Mouse (Mus musculus) CH12.LX (cell line): ENCODE results near the gene Mcm3. TPM values are rescaled to one million over a fixed set of nuclear protein-coding genes. Genes with fewer than 3 reads are reported as not detected.

Experiments used
- DNase-seq: peaks from one replicate; pipeline ENCODE4 v3.0.0-alpha.2; 2013; ENCODE audit errors: extremely low read depth
- H3K27ac ChIP-seq: 2 replicates; pipeline ENCODE4 v1.5.1; 2012; ENCODE audit warnings: low read depth, mild to moderate bottlenecking, control low read depth, moderate library complexity; ENCODE audit not compliant: insufficient read depth
- H3K27me3 ChIP-seq: replicated peaks from 2 replicates; pipeline ENCODE3; 2012; ENCODE audit warnings: inconsistent platforms
- H3K36me3 ChIP-seq, 2 experiments: replicated peaks in 1 of 2; 2 replicates each; pipeline versions ENCODE3 to v1.6.1; 2012; ENCODE audit warnings: inconsistent platforms in 1 of 2, low read length in 1 of 2, mild to moderate bottlenecking in 1 of 2, mixed read lengths in 1 of 2, moderate library complexity in 1 of 2; ENCODE audit not compliant: control insufficient read depth in 1 of 2, insufficient read depth in 1 of 2
- H3K4me1 ChIP-seq, 2 experiments: 2 replicates each; pipeline ENCODE4 v1.6.1; 2012; ENCODE audit warnings: inconsistent platforms in 1 of 2, moderate library complexity in 1 of 2; ENCODE audit not compliant: insufficient read depth in 2 of 2, control insufficient read depth in 1 of 2
- H3K4me2 ChIP-seq: 2 replicates; pipeline ENCODE4 v1.6.1; 2012; ENCODE audit warnings: low read depth, mild to moderate bottlenecking, control low read depth; ENCODE audit not compliant: poor library complexity, insufficient read depth, severe bottlenecking
- H3K4me3 ChIP-seq, 3 experiments: fragments of 150-350 bp in 1 of 3; sonication (generic) in 1 of 3; replicated peaks in 1 of 3; 2 replicates each; pipeline versions ENCODE3 to v1.5.1; 2011 to 2012; ENCODE audit warnings: low read depth in 2 of 3, low read length in 2 of 3, mild to moderate bottlenecking in 2 of 3, moderate library complexity in 2 of 3, control low read depth in 1 of 3, improper control_type of control experiment in 1 of 3, inconsistent platforms in 1 of 3, mixed read lengths in 1 of 3; ENCODE audit not compliant: poor library complexity in 1 of 3
- H3K79me2 ChIP-seq: replicated peaks from 2 replicates; pipeline ENCODE4 v1.6.1; 2012; ENCODE audit warnings: mild to moderate bottlenecking, moderate library complexity; ENCODE audit not compliant: control insufficient read depth, poor library complexity, insufficient read depth, severe bottlenecking; ENCODE audit errors: extremely low read depth
- H3K9ac ChIP-seq: 2 replicates; pipeline ENCODE4 v1.6.1; 2012; ENCODE audit warnings: low read depth, mild to moderate bottlenecking, control low read depth, moderate library complexity; ENCODE audit not compliant: insufficient read depth
- H3K9me3 ChIP-seq: replicated peaks from 2 replicates; pipeline ENCODE3; 2012; ENCODE audit warnings: low read length, inconsistent platforms, mixed read lengths
- CHD1 ChIP-seq: IDR thresholded peaks from 2 replicates; pipeline ENCODE4 v1.6.1; 2012; ENCODE audit warnings: low read depth, low read length, improper control_type of control experiment, inconsistent platforms
- CTCF ChIP-seq, 2 experiments: IDR thresholded peaks in 1 of 2; conservative IDR thresholded peaks in 1 of 2; 2 replicates each; pipeline ENCODE4 v1.5.1; 2011 to 2012; ENCODE audit warnings: low read depth in 2 of 2, low read length in 2 of 2, improper control_type of control experiment in 1 of 2, inconsistent platforms in 1 of 2, mild to moderate bottlenecking in 1 of 2, moderate library complexity in 1 of 2
- E2F4 ChIP-seq: IDR thresholded peaks from 2 replicates; pipeline ENCODE4 v1.6.1; 2011; ENCODE audit warnings: low read depth, low read length, improper control_type of control experiment; ENCODE audit not compliant: insufficient replicate concordance
- EP300 ChIP-seq: IDR thresholded peaks from 2 replicates; pipeline ENCODE4 v1.6.1; 2011; ENCODE audit warnings: low read length, improper control_type of control experiment
- ETS1 ChIP-seq: conservative IDR thresholded peaks from 2 replicates; pipeline ENCODE4 v1.6.1; 2012; ENCODE audit warnings: low read depth, mild to moderate bottlenecking, inconsistent platforms, low read length, improper control_type of control experiment, moderate library complexity
- GABPA ChIP-seq: IDR thresholded peaks from 2 replicates; pipeline ENCODE4 v1.6.1; 2012; ENCODE audit warnings: low read depth, low read length, improper control_type of control experiment, inconsistent platforms; ENCODE audit not compliant: insufficient replicate concordance
- HCFC1 ChIP-seq: IDR thresholded peaks from 2 replicates; pipeline ENCODE4 v1.6.1; 2012; ENCODE audit warnings: low read depth, mild to moderate bottlenecking, inconsistent platforms, low read length, improper control_type of control experiment
- JUN ChIP-seq: IDR thresholded peaks from 2 replicates; pipeline ENCODE4 v1.6.1; 2011; ENCODE audit warnings: low read depth, mild to moderate bottlenecking, low read length, improper control_type of control experiment, moderate library complexity; ENCODE audit not compliant: insufficient read depth
- JUND ChIP-seq: conservative IDR thresholded peaks from 2 replicates; pipeline ENCODE4 v1.6.1; 2011; ENCODE audit warnings: low read depth, low read length, improper control_type of control experiment
- MAX ChIP-seq: IDR thresholded peaks from 2 replicates; pipeline ENCODE4 v1.6.1; 2011; ENCODE audit warnings: low read length, improper control_type of control experiment
- MXI1 ChIP-seq: IDR thresholded peaks from 2 replicates; pipeline ENCODE4 v1.6.1; 2011; ENCODE audit warnings: mild to moderate bottlenecking, low read depth, low read length, improper control_type of control experiment
- NELFE ChIP-seq: IDR thresholded peaks from 2 replicates; pipeline ENCODE4 v1.6.1; 2011; ENCODE audit warnings: low read depth, low read length, improper control_type of control experiment
- NRF1 ChIP-seq: IDR thresholded peaks from 2 replicates; pipeline ENCODE4 v1.6.1; 2014; ENCODE audit warnings: low read depth, mild to moderate bottlenecking, inconsistent platforms, low read length, improper control_type of control experiment, moderate library complexity
- RAD21 ChIP-seq: IDR thresholded peaks from 2 replicates; pipeline ENCODE4 v1.6.1; 2011; ENCODE audit warnings: low read depth, mild to moderate bottlenecking, low read length, improper control_type of control experiment, moderate library complexity
- RCOR1 ChIP-seq: conservative IDR thresholded peaks from 2 replicates; pipeline ENCODE4 v1.6.1; 2012; ENCODE audit warnings: low read depth, mild to moderate bottlenecking, inconsistent platforms, low read length, improper control_type of control experiment
- TBP ChIP-seq: conservative IDR thresholded peaks from 2 replicates; pipeline ENCODE4 v1.6.1; 2011; ENCODE audit warnings: low read depth, low read length, improper control_type of control experiment
- TCF12 ChIP-seq: IDR thresholded peaks from 2 replicates; pipeline ENCODE4 v1.6.1; 2014; ENCODE audit warnings: low read depth, mild to moderate bottlenecking, inconsistent platforms, low read length, improper control_type of control experiment
- UBTF ChIP-seq: IDR thresholded peaks from 2 replicates; pipeline ENCODE4 v1.6.1; 2012; ENCODE audit warnings: low read depth, mild to moderate bottlenecking, inconsistent platforms, low read length, improper control_type of control experiment, moderate library complexity
- USF1 ChIP-seq: IDR thresholded peaks from 2 replicates; pipeline ENCODE4 v1.6.1; 2014; ENCODE audit warnings: low read depth, mild to moderate bottlenecking, inconsistent platforms, low read length, improper control_type of control experiment
- ZC3H11A ChIP-seq: IDR thresholded peaks from 2 replicates; pipeline ENCODE4 v1.6.1; 2012; ENCODE audit warnings: low read depth, mild to moderate bottlenecking, inconsistent platforms, low read length, improper control_type of control experiment
- ZNF384 ChIP-seq: IDR thresholded peaks from 2 replicates; pipeline ENCODE4 v1.6.1; 2012; ENCODE audit warnings: low read depth, low read length, improper control_type of control experiment, inconsistent platforms
- dilution Hi-C: fragments of 300-500 bp; cut with MboI; formaldehyde crosslinking; loops from 2 replicates; pipeline ENCODE4 v1.14.3; 2020; ENCODE audit warnings: low sequenced_read_pairs; ENCODE audit not compliant: extremely low pct_unique_long_range_greater_than_20kb, extremely low pct_ligation_motif_present
- in situ Hi-C: fragments of 300-500 bp; cut with MboI; formaldehyde crosslinking; loops from 3 replicates; pipeline ENCODE4 v1.14.3; 2019; ENCODE audit warnings: low sequenced_read_pairs, low pct_ligation_motif_present, low pct_unique_long_range_greater_than_20kb, mixed read lengths
- polyA plus RNA-seq: library from polyadenylated mRNA; unstranded; fragments of >175 nt; gene quantifications from 2 replicates; pipeline ENCODE4 v1.2.1, GENCODE M21; 2012; ENCODE audit warnings: low read depth; ENCODE audit not compliant: insufficient read length
- total RNA-seq, 2 experiments: library from RNA; depleted of rRNA; stranded (reverse); fragments of 300-350 nt in 1 of 2; fragments of >200 nt in 1 of 2; gene quantifications; 2 replicates each; pipeline ENCODE4 v1.2.3; 2012 to 2014

Mcm3 gene
- total and polyA plus RNA-seq, 3 experiments: 186 to 372 (median 330) TPM

- in situ Hi-C loops: no loop called here
Observed at GRCm38 (mm10) chr1:20860775-20861174, 40.7 kb upstream of the Mcm3 start.

DNA sequence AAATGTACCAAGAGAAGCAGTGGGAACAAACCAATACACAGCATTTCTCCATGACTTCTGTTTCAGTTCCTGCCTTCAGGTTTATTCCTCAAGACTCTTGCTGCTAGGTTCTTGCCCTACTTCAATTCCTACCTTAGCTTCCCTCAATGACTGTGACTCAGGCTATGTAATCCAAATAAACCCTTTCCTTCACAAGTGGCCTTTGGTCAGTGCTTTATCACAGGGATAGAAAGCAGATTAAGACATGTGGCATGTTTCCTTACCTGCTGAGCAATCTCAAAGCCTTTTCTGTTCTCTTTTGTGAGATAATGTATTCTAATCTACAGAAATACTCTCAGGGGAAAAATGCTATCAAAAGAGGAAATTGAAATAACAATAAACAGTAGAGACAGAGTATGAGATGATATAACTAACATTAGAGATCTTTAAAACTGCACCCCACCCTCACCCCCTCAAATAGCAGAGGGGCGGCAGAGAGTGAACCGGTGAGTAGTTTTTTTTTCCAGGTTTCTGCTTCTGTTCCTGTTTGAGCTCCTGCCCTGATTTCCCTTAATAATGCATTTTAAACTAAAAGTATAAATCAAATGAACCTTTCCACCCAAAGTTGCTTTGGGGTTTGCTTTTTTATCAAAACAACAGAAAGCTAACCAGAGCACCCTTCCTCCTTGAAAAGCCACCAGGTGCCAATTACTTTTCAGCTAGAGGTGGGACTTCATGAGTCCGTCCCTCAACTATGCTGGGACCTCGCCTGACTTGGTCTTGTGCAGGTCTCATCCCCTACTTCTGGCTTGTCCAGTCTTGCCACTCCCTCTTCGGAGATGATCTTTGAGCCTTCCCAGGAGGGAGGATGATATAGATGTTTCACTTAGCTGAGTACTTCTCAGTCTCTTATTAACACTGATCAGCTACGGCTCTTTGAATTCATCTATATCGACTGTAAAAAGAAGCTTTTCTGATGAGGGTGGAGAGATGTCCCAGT lies 37.1 kb upstream of the Mcm3 start:
- H3K4me3 ChIP-seq: no peak overlapping the region
- dilution Hi-C loops: no loop called here
- no peaks in the 10 kb centered on the region for H3K79me2 ChIP-seq
- H3K27ac ChIP-seq: no peak overlapping the region
- DNase-seq: no peak
- peaks cover 4% of the 10 kb centered on the region for H3K9me3 ChIP-seq
- H3K4me2 ChIP-seq: no peak overlapping the region
- H3K4me1 ChIP-seq: no peaks in the 10 kb centered on the region
- in situ Hi-C loops: no loop called here
- H3K9ac ChIP-seq: no peak overlapping the region
- TF ChIP-seq CHD1 (no peak), NRF1 (no peak), TCF12 (no peak)
- H3K36me3 ChIP-seq: no peaks in the 10 kb centered on the region
- H3K27me3 ChIP-seq: no peaks in the 10 kb centered on the region

More at GRCm38 (mm10) chr1:20860775-20861174, 40.7 kb upstream of the Mcm3 start:
- no peak for TF ChIP-seq JUN
- TF ChIP-seq GABPA: no peak
- no peak for TF ChIP-seq USF1
- no peak for TF ChIP-seq JUND
- no peak for TF ChIP-seq RAD21
- no peak for TF ChIP-seq ZC3H11A
- TF ChIP-seq NELFE: no peak
- Histone ChIP-seq H3K4me3 (no peak overlapping the region), H3K27me3 (no peaks in the 10 kb centered on the region), H3K4me2 (no peak overlapping the region), H3K27ac (no peak overlapping the region), H3K4me1 (no peaks in the 10 kb centered on the region), H3K36me3 (no peaks in the 10 kb centered on the region), H3K9ac (no peak overlapping the region), H3K79me2 (no peaks in the 10 kb centered on the region), H3K9me3 (no peaks in the 10 kb centered on the region)
- dilution Hi-C loops: no loop called here
- DNase-seq: no peak

GRCm38 (mm10) chr1:20839911-20840310 lies 19.8 kb upstream of the Mcm3 start:
- H3K36me3 ChIP-seq: no peaks in the 10 kb centered on the region
- H3K9me3 ChIP-seq: no peaks in the 10 kb centered on the region
- in situ Hi-C loops: no loop called here
- TF ChIP-seq EP300: no peak
- no peak for TF ChIP-seq RCOR1
- TF ChIP-seq CTCF (conservative IDR thresholded peaks at IDR 0.05 in 1 of 2, IDR thresholded peaks at IDR 0.05 in 1 of 2; ENCODE audit: low read depth in 2 of 2, low read length in 2 of 2): no peak
- no peak for TF ChIP-seq ZNF384
- no peak for TF ChIP-seq MXI1
- no peak for TF ChIP-seq TBP
- TF ChIP-seq NELFE: no peak
- TF ChIP-seq HCFC1: no peak
- TF ChIP-seq JUND: no peak
- no peak for TF ChIP-seq MAX
- TF ChIP-seq E2F4: no peak
- no peak for TF ChIP-seq UBTF
- no peak for TF ChIP-seq TCF12
- no peak for TF ChIP-seq ETS1
- no peak overlapping the region for H3K27ac ChIP-seq
- no peaks in the 10 kb centered on the region for H3K4me1 ChIP-seq
- dilution Hi-C loops: no loop called here
- no peak for DNase-seq
- no peak overlapping the region for H3K9ac ChIP-seq
- H3K27me3 ChIP-seq: no peaks in the 10 kb centered on the region
- H3K4me2 ChIP-seq: no peak overlapping the region
- H3K79me2 ChIP-seq: no peaks in the 10 kb centered on the region
- no peak overlapping the region for H3K4me3 ChIP-seq
